Mouse (Mus musculus) liver, postnatal 0 days (tissue): ENCODE measurements around the gene Necab3. TPM values are rescaled to one million over a fixed set of nuclear protein-coding genes. Genes with fewer than 3 reads are reported as not detected.

Source experiments
- ATAC-seq: fragments of 200-750 bp; cut with Nextera tagmentation; 2 replicates; pipeline ENCODE4 v1.8.0; 2017; ENCODE audit warnings: mild to moderate bottlenecking, moderate library complexity
- DNase-seq: peaks from one replicate; pipeline ENCODE4 v3.0.0-alpha.2; 2016
- H3K27ac ChIP-seq: fragments of 300-500 bp; sonication (generic); 2 replicates; pipeline ENCODE4 v1.5.1; 2014; ENCODE audit warnings: antibody characterized with exemption, moderate library complexity, mild to moderate bottlenecking, low read depth
- H3K27me3 ChIP-seq: fragments of 300-500 bp; sonication (generic); 2 replicates; pipeline ENCODE4 v1.6.1; 2014; ENCODE audit warnings: low read length, control low read depth, mixed read lengths; ENCODE audit not compliant: insufficient read depth
- H3K36me3 ChIP-seq: fragments of 300-500 bp; sonication (generic); replicated peaks from 2 replicates; pipeline ENCODE4 v1.6.1; 2014; ENCODE audit warnings: mild to moderate bottlenecking, control low read depth, low read length, moderate library complexity, mixed read lengths; ENCODE audit not compliant: insufficient read depth
- H3K4me1 ChIP-seq: fragments of 300-500 bp; sonication (generic); 2 replicates; pipeline ENCODE4 v1.6.1; 2014; ENCODE audit warnings: antibody characterized with exemption, mild to moderate bottlenecking, control low read depth; ENCODE audit not compliant: insufficient read depth
- H3K4me2 ChIP-seq: fragments of 300-500 bp; sonication (generic); 2 replicates; pipeline ENCODE4 v1.6.1; 2014; ENCODE audit warnings: low read depth, mild to moderate bottlenecking, low read length, moderate library complexity, mixed read lengths
- H3K4me3 ChIP-seq: fragments of 300-500 bp; sonication (generic); 2 replicates; pipeline ENCODE4 v1.5.1; 2014; ENCODE audit warnings: low read depth, low read length
- H3K9ac ChIP-seq: fragments of 300-500 bp; sonication (generic); replicated peaks from 2 replicates; pipeline ENCODE4 v1.6.1; 2014; ENCODE audit warnings: mild to moderate bottlenecking, moderate library complexity
- H3K9me3 ChIP-seq: fragments of 300-500 bp; sonication (generic); 2 replicates; pipeline ENCODE4 v1.6.1; 2016; ENCODE audit warnings: mild to moderate bottlenecking, control low read depth, low read length, mixed read lengths
- CTCF ChIP-seq: sonication (generic); IDR thresholded peaks from 2 replicates; pipeline ENCODE4 v1.5.1; 2016; ENCODE audit warnings: antibody characterized with exemption, low read depth
- EP300 ChIP-seq: IDR thresholded peaks from 2 replicates; pipeline ENCODE4 v1.6.1; 2016; ENCODE audit warnings: antibody characterized with exemption, low read depth, mild to moderate bottlenecking
- WGBS: fragments of 180-500 bp; shearing (Covaris S2); extraction: QIAGEN DNeasy Blood & Tissue Kit; methylation state at CpG from one replicate; pipeline ENCODE4 v1.1.7; 2014; ENCODE audit not compliant: insufficient replicate concordance; 5-methylcytosine and 5-hydroxymethylcytosine counted together
- polyA plus RNA-seq: library from polyadenylated mRNA; unstranded; fragments of >200 nt; fragmentation: Nextera tagmentation; extraction: Ambion mirVana; gene quantifications from 2 replicates; pipeline ENCODE4 v1.2.1, GENCODE M21; 2015

The Necab3 gene
- polyA plus RNA-seq, 1 experiment from 2014 or later = 0.13 TPM

DNA sequence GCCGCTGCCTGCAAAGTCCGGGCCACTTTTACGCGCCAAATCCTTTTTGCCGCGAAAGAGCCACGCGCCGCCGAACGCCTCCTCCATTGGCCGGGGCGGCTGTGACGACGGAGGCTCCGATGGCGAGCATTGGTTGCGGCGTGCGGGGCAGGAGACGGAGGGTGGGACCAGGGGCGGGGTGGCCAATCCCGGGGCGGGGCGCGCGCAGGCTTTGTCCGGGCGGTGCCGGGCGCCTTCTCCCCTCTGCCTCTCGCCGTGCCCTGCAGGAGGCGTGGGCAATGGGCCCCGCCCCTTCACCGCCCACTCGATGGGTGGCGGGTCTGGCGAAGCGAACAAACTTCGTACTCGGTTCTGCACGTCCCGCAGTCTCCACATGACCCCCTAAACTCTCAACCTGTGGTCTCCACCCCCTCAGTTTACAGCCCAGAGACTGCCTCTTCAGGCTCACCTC, 11.2 kb upstream of the Necab3 start, which contains the start of gene E2f1:
Gene E2f1 (minus strand): TSS at position 57 of the 451 bp plus-strand sequence.
- peak; percentile 99 for DNase-seq
- TF ChIP-seq EP300 = no peak
- peak; percentile 33 for TF ChIP-seq CTCF
- Histone ChIP-seq H3K27ac (peak within 1 kb of the TSS; percentile 90), H3K36me3 (0 out of 2 replicates have a peak, but pooled peaks cover 2% of the 10 kb centered on the region), H3K4me3 (peak within 1 kb of the TSS; percentile 88), H3K9ac (peak within 1 kb of the TSS; percentile 76), H3K9me3 (no peaks in the 10 kb centered on the region), H3K27me3 (no peaks in the 10 kb centered on the region), H3K4me1 (peaks cover 40% of the 10 kb centered on the region), H3K4me2 (peak within 1 kb of the TSS; percentile 98)
- peak; percentile 97 for ATAC-seq
- WGBS = 1% methylated on average over 24 of the region's 44 CpGs

DNA sequence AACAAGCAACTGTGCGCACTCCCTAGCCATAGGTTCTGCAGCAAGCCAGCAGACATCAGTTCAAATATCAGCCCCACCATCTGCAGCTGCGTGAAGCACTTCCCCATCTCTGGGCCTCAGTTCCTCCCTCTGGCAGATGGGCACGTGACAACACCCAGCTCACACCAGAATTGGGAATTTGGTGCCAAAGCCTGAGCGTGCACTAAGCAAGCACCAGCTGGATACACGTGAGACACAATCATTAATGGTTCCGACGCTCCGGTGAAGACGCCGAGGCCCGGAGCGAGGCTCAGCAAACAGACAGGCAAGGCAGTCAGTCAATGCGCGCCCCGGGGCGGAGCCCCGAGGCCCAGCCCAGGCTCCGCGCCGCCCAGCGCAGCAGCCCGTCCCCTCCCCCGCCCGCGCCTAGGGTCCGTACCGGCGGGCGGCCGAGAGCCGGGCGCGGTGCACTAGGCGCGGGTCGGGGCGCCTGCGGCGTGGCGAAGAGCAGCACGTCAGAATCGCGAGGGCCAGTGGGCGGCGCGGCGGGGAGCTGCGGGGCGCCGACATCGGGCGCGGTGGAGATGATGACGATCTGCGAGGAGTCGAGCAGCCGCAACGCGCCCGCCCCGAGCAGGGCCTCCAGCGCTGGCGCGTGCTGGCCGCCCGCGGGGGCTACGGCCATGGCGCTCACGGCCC, 10.5 kb upstream of the Necab3 start:
- 4% methylated on average over 63 of the region's 70 CpGs for WGBS
- Histone ChIP-seq H3K27me3 (no peaks in the 10 kb centered on the region), H3K9me3 (no peaks in the 10 kb centered on the region), H3K9ac (peak overlapping the region; percentile 76), H3K27ac (peak overlapping the region; percentile 90), H3K4me2 (peak overlapping the region; percentile 98), H3K36me3 (peaks cover 3% of the 10 kb centered on the region; the same call in 1 of the 2 replicates), H3K4me1 (peaks cover 40% of the 10 kb centered on the region), H3K4me3 (peak overlapping the region; percentile 88)
- peak; percentile 84 for DNase-seq
- ATAC-seq = peak; percentile 79
- TF ChIP-seq CTCF (no peak), EP300 (no peak)

DNA sequence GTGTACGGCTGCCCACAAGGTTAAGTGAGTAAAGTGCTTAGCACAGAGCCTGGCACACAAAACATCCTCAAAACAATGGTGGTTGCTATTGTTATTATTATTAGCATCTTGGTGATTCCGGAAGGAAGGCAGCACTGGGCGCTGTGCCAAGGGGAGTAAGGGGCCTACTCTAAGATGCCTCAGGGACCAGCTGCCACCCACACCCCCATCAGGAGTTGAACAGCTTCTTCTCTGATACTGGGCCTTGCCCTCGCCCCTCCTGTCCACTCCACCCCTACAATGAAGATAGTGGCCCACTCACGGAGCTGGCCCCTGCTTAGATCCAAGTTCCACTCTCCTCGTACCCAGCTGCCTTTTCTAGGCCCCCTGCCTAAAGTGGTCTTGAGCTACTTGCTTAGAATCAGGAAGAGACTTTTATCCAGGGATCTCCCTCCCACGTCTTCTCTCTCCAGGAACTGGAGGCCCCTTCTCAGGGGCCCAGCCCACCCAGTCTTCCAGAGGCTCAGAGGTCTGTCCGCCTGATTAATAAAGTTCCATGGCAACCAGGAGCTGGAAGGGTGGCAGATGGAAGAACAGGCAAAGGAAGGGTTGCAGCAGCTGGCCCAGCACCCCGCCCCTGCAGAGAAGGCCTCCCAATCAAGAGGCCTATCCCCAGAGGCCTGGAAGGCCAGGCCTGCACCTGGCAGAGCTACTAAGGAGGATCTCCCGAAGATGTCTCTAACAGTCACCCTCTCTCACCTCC, 9.8 kb upstream of the Necab3 start:
- peak overlapping the region; percentile 76 for H3K9ac ChIP-seq
- H3K4me2 ChIP-seq = peak overlapping the region; percentile 98
- ATAC-seq = peak; percentile 6
- H3K27me3 ChIP-seq = no peaks in the 10 kb centered on the region
- H3K4me1 ChIP-seq = peaks cover 40% of the 10 kb centered on the region
- TF ChIP-seq CTCF (no peak), EP300 (no peak)
- H3K27ac ChIP-seq = peak overlapping the region; percentile 90
- peak; percentile 50 for DNase-seq
- no peaks in the 10 kb centered on the region for H3K9me3 ChIP-seq
- WGBS = 20% methylated on average over 10 of the region's 10 CpGs
- H3K36me3 ChIP-seq = peaks cover 10% of the 10 kb centered on the region
- peak overlapping the region; percentile 88 for H3K4me3 ChIP-seq

DNA sequence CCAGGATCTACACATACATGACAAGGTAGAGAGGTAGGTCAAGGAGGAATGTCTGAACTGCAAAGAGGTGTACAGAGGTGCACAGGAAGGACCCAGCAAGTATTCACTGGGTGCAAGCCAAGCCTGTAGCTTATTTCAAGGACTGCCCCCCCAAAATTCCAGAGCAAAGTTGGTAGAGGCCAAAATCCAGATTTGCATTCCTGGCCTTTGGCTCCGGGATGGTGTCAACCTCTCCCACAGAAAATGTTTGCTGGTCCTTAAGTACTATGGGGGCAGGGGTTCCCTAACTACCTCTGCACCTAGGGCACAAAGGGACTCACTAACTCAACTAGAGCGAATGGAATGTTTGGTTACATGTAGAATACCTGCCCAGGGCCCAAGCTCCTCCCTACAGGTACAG, 9.1 kb upstream of the Necab3 start:
- Histone ChIP-seq H3K27me3 (no peaks in the 10 kb centered on the region), H3K4me1 (peaks cover 40% of the 10 kb centered on the region), H3K9ac (peak overlapping the region; percentile 76), H3K36me3 (peaks cover 16% of the 10 kb centered on the region), H3K4me2 (peak overlapping the region; percentile 98), H3K9me3 (no peaks in the 10 kb centered on the region), H3K27ac (peak overlapping the region; percentile 90), H3K4me3 (peak overlapping the region; percentile 88)
- ATAC-seq = no peak
- TF ChIP-seq CTCF (no peak), EP300 (no peak)
- 49% methylated on average over 2 of the region's 2 CpGs for WGBS
- no peak for DNase-seq

DNA sequence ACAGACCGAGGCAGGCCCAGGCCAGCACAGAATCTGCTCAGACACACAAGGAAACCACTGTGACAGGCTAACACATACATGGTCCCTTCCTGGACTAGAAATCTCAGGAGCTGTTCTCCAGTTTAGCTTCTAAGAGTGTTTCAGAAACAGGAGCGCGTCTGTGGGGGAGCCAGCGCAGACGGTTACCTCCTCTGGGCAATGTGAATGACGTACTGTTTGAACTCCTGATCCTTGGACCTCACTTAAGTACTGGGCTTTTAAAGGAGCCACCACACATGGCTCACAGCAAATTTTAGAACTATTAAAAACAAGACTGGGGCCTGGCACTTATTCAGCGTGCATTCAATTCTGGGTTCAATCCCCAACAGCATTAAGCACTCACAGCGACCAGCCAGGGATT, 8.0 kb upstream of the Necab3 start:
- H3K4me1 ChIP-seq = peaks cover 40% of the 10 kb centered on the region

DNA sequence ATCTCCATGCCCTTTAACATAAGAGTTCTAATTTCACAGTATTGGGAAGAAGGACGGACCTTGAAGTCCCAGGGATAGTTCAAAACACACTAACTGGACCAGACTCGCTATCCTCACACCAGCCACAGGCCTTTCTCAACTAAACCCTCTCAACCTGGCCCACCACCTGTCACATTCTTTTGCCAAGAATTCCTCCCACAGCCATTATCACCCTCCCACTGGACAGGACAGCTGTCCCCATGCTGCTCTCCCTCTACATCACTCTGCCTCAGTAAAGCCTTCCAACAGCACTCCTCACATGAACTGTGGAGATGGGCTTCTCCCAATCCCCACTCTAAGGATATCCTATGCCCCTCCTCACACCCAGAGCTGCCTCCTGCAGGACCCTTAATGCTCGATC, 6.9 kb upstream of the Necab3 start:
- Histone ChIP-seq H3K4me1 (peaks cover 33% of the 10 kb centered on the region), H3K4me3 (no peak overlapping the region), H3K27me3 (no peaks in the 10 kb centered on the region), H3K9ac (no peak overlapping the region; the same call in 1 of the 2 replicates), H3K9me3 (no peaks in the 10 kb centered on the region), H3K27ac (no peak overlapping the region), H3K36me3 (peaks cover 32% of the 10 kb centered on the region), H3K4me2 (no peak overlapping the region)
- 93% methylated on average over 3 of the region's 3 CpGs for WGBS
- no peak for TF ChIP-seq EP300
- DNase-seq (no peak), ATAC-seq (no peak)

More for the DNA sequence above, 8.0 kb upstream of the Necab3 start:
- 73% methylated on average over 8 of the region's 8 CpGs for WGBS
- Histone ChIP-seq H3K9ac (peak overlapping the region; percentile 44), H3K27me3 (no peaks in the 10 kb centered on the region), H3K27ac (no peak overlapping the region), H3K4me3 (no peak overlapping the region), H3K4me2 (peak overlapping the region; percentile 22; the same call in 1 of the 2 replicates), H3K9me3 (no peaks in the 10 kb centered on the region), H3K36me3 (peaks cover 23% of the 10 kb centered on the region)
- DNase-seq (no peak), ATAC-seq (no peak)
- TF ChIP-seq CTCF = no peak
- TF ChIP-seq EP300 = no peak
